Mouse (Mus musculus) hindbrain, postnatal 0 days (tissue): ENCODE measurements around the gene Hist1h2af. TPM values are rescaled to one million over a fixed set of nuclear protein-coding genes. Genes with fewer than 3 reads are reported as not detected.

ENCODE experiments used
- ATAC-seq: fragments of 200-750 bp; cut with Nextera tagmentation; 2 replicates; pipeline ENCODE4 v1.8.0; 2017; ENCODE audit warnings: mild to moderate bottlenecking, moderate TSS enrichment, moderate library complexity
- DNase-seq: peaks from one replicate; pipeline ENCODE4 v3.0.0-alpha.2; 2015; ENCODE audit warnings: low spot score
- H3K27ac ChIP-seq: fragments of 300-500 bp; sonication (generic); 2 replicates; pipeline ENCODE4 v1.5.1; 2014; ENCODE audit warnings: mild to moderate bottlenecking
- H3K27me3 ChIP-seq: fragments of 300-500 bp; sonication (generic); 2 replicates; pipeline ENCODE4 v1.6.1; 2014; ENCODE audit warnings: low read length, mixed read lengths; ENCODE audit not compliant: insufficient read depth
- H3K36me3 ChIP-seq: fragments of 300-500 bp; sonication (generic); 2 replicates; pipeline ENCODE4 v1.6.1; 2014; ENCODE audit warnings: low read length, mixed read lengths; ENCODE audit not compliant: insufficient read depth
- H3K4me1 ChIP-seq: fragments of 300-500 bp; sonication (generic); 2 replicates; pipeline ENCODE4 v1.6.1; 2014; ENCODE audit warnings: antibody characterized with exemption, low read length, mixed read lengths; ENCODE audit not compliant: insufficient read depth
- H3K4me2 ChIP-seq: fragments of 300-500 bp; sonication (generic); 2 replicates; pipeline ENCODE4 v1.6.1; 2014; ENCODE audit warnings: low read depth, mild to moderate bottlenecking, low read length, moderate library complexity, mixed read lengths
- H3K4me3 ChIP-seq: fragments of 300-500 bp; sonication (generic); 2 replicates; pipeline ENCODE4 v1.5.1; 2014; ENCODE audit warnings: low read length
- H3K9ac ChIP-seq: fragments of 300-500 bp; sonication (generic); replicated peaks from 2 replicates; pipeline ENCODE4 v1.6.1; 2014; ENCODE audit warnings: mild to moderate bottlenecking, low read length, moderate library complexity, mixed read lengths
- H3K9me3 ChIP-seq: fragments of 300-500 bp; sonication (generic); 2 replicates; pipeline ENCODE4 v1.6.1; 2016; ENCODE audit warnings: low read length, mixed read lengths
- CTCF ChIP-seq: IDR thresholded peaks from 2 replicates; pipeline ENCODE4 v1.5.1; 2016; ENCODE audit warnings: antibody characterized with exemption, control low read depth, low read depth
- WGBS: fragments of 180-500 bp; shearing (Covaris S2); extraction: QIAGEN DNeasy Blood & Tissue Kit; methylation state at CpG from one replicate; pipeline ENCODE4 v1.1.7; 2014; 5-methylcytosine and 5-hydroxymethylcytosine counted together
- microRNA-seq, 2 experiments: library from miRNA; unstranded; fragments of <30 nt; microRNA quantifications; one replicate each; pipeline ENCODE4; 2016
- polyA plus RNA-seq: library from polyadenylated mRNA; unstranded; fragments of >200 nt; fragmentation: Nextera tagmentation; extraction: Ambion mirVana; gene quantifications from 2 replicates; pipeline ENCODE4 v1.2.1, GENCODE M21; 2015
- total RNA-seq: library from RNA; depleted of rRNA; stranded (reverse); fragments of >200 nt; gene quantifications from 2 replicates; pipeline ENCODE4 v1.2.3, GENCODE M21; 2014; rRNA removed

Gene Hist1h2af
- total and polyA plus RNA-seq, 2 experiments from 2014 or later, result 3.3 to 415 TPM

- Histone ChIP-seq H3K9ac (peak within 1 kb of the TSS; percentile 56), H3K4me1 (peaks cover 8% of the 10 kb centered on the region; the same call in 1 of the 2 replicates), H3K27me3 (no peaks in the 10 kb centered on the region), H3K9me3 (no peaks in the 10 kb centered on the region), H3K36me3 (no peaks in the 10 kb centered on the region), H3K4me2 (peak within 1 kb of the TSS; percentile 77), H3K27ac (peak within 1 kb of the TSS; percentile 67), H3K4me3 (peak within 1 kb of the TSS; percentile 45)
- ATAC-seq (peak; percentile 93), DNase-seq (peak; percentile 98)
- no peak for TF ChIP-seq CTCF
- WGBS, result under 1% methylated on average over 43 of the region's 43 CpGs
Measured at GRCm38 (mm10) chr13:23581408-23582218, 47.9 kb downstream of the Hist1h2af start, which contains the start of gene Hist1h4d. Hist1h4d (plus strand) TSS chr13:23581598.

GRCm38 (mm10) chr13:23582219-23583056 is 48.7 kb downstream of the Hist1h2af start:
- H3K9me3 ChIP-seq, result no peaks in the 10 kb centered on the region
- H3K4me3 ChIP-seq, result peak overlapping the region; percentile 45
- DNase-seq, result no peak
- no peaks in the 10 kb centered on the region for H3K27me3 ChIP-seq
- peak overlapping the region; percentile 67 for H3K27ac ChIP-seq
- TF ChIP-seq CTCF, result no peak
- H3K4me2 ChIP-seq, result peak overlapping the region; percentile 77
- H3K36me3 ChIP-seq, result no peaks in the 10 kb centered on the region
- ATAC-seq, result no peak
- peak overlapping the region; percentile 56 for H3K9ac ChIP-seq
- 9% methylated on average over 6 of the region's 6 CpGs for WGBS
- peaks cover 8% of the 10 kb centered on the region; the same call in 1 of the 2 replicates for H3K4me1 ChIP-seq

- no peak for DNase-seq
Measured at GRCm38 (mm10) chr13:23583387-23584068, 49.8 kb downstream of the Hist1h2af start.

More at GRCm38 (mm10) chr13:23583387-23584068, 49.8 kb downstream of the Hist1h2af start:
- TF ChIP-seq CTCF, result no peak
- no peak overlapping the region for H3K4me2 ChIP-seq
- H3K27ac ChIP-seq, result no peak overlapping the region
- no peaks in the 10 kb centered on the region for H3K9me3 ChIP-seq
- no peak for ATAC-seq
- H3K36me3 ChIP-seq, result no peaks in the 10 kb centered on the region
- H3K4me1 ChIP-seq, result peaks cover 8% of the 10 kb centered on the region; the same call in 1 of the 2 replicates
- no peak overlapping the region for H3K9ac ChIP-seq
- no peaks in the 10 kb centered on the region for H3K27me3 ChIP-seq
- H3K4me3 ChIP-seq, result no peak overlapping the region

Small RNA genes lying within 50 kb of the gene (microRNA-seq; reads per million reads assigned to microRNA genes)
- 0 reads per million in 2 experiments for gene Gm44297
- 0 reads per million in 2 experiments for gene Gm44359
- 0 reads per million in 2 experiments for gene Gm44394
- gene n-TStga1, result 0 reads per million in 2 experiments

Other genes with a start within 250 kb of the Hist1h2af start
Only the 30 nearest of the 34 such genes appear.
- gene Zfp322a, start 164.7 kb upstream of the Hist1h2af start, total RNA-seq, result 11.9 and 15.7 TPM in 2 replicates
- 29.3 and 30.0 TPM in 2 replicates for gene Zfp322a, start 164.7 kb upstream of the Hist1h2af start, polyA plus RNA-seq
- gene Abt1, start 110.0 kb upstream of the Hist1h2af start, total RNA-seq, result 5.0 and 5.5 TPM in 2 replicates
- gene Abt1, start 110.0 kb upstream of the Hist1h2af start, polyA plus RNA-seq, result 7.2 and 7.6 TPM in 2 replicates
- 0.40 and 0.89 TPM in 2 replicates for gene Btn1a1, start 68.0 kb upstream of the Hist1h2af start, total RNA-seq
- 0.15 and 0.24 TPM in 2 replicates for gene Btn1a1, start 68.0 kb upstream of the Hist1h2af start, polyA plus RNA-seq
- not detected in 2 replicates for gene Btn2a2, start 45.0 kb upstream of the Hist1h2af start, total RNA-seq
- gene Btn2a2, start 45.0 kb upstream of the Hist1h2af start, polyA plus RNA-seq, result 0.11 TPM in 1 of 2 replicates, not detected in the other
- 2,417 and 3,828 TPM in 2 replicates for gene Hist1h4h, start 2.9 kb upstream of the Hist1h2af start, total RNA-seq
- gene Hist1h4h, start 2.9 kb upstream of the Hist1h2af start, polyA plus RNA-seq, result 4.2 and 5.5 TPM in 2 replicates
- 544 and 673 TPM in 2 replicates for gene Hist1h3g, start 1.5 kb downstream of the Hist1h2af start, total RNA-seq
- 1.4 and 2.2 TPM in 2 replicates for gene Hist1h3g, start 1.5 kb downstream of the Hist1h2af start, polyA plus RNA-seq
- 65.9 and 103 TPM in 2 replicates for gene Hist1h2bh, start 9.5 kb downstream of the Hist1h2af start, total RNA-seq
- 0.13 and 0.35 TPM in 2 replicates for gene Hist1h2bh, start 9.5 kb downstream of the Hist1h2af start, polyA plus RNA-seq
- 466 and 603 TPM in 2 replicates for gene Hist1h3f, start 10.1 kb downstream of the Hist1h2af start, total RNA-seq
- 0.16 and 0.54 TPM in 2 replicates for gene Hist1h3f, start 10.1 kb downstream of the Hist1h2af start, polyA plus RNA-seq
- 1,844 and 2,344 TPM in 2 replicates for gene Hist1h4f, start 17.7 kb downstream of the Hist1h2af start, total RNA-seq
- gene Hist1h4f, start 17.7 kb downstream of the Hist1h2af start, polyA plus RNA-seq, result 0.89 TPM in 1 of 2 replicates, not detected in the other
- gene Hist1h1d, start 19.4 kb downstream of the Hist1h2af start, total RNA-seq, result 49.4 and 53.4 TPM in 2 replicates
- gene Hist1h1d, start 19.4 kb downstream of the Hist1h2af start, polyA plus RNA-seq, result 0.18 and 0.25 TPM in 2 replicates
- gene Hist1h3e, start 28.5 kb downstream of the Hist1h2af start, total RNA-seq, result 528 and 734 TPM in 2 replicates
- 1.3 and 2.8 TPM in 2 replicates for gene Hist1h3e, start 28.5 kb downstream of the Hist1h2af start, polyA plus RNA-seq
- gene Hist1h2ae, start 37.3 kb downstream of the Hist1h2af start, total RNA-seq, result 221 and 249 TPM in 2 replicates
- 12.2 and 13.8 TPM in 2 replicates for gene Hist1h2ae, start 37.3 kb downstream of the Hist1h2af start, polyA plus RNA-seq
- 1,151 and 1,635 TPM in 2 replicates for gene Hist1h2bg, start 37.5 kb downstream of the Hist1h2af start, total RNA-seq
- gene Hist1h2bg, start 37.5 kb downstream of the Hist1h2af start, polyA plus RNA-seq, result 2.6 and 5.2 TPM in 2 replicates
- gene Hist1h2bf, start 40.3 kb downstream of the Hist1h2af start, total RNA-seq, result 695 and 1,354 TPM in 2 replicates
- 1.3 and 2.4 TPM in 2 replicates for gene Hist1h2bf, start 40.3 kb downstream of the Hist1h2af start, polyA plus RNA-seq
- gene Hist1h2ad, start 40.5 kb downstream of the Hist1h2af start, total RNA-seq, result 636 and 885 TPM in 2 replicates
- gene Hist1h2ad, start 40.5 kb downstream of the Hist1h2af start, polyA plus RNA-seq, result 0.69 TPM in 1 of 2 replicates, not detected in the other
- gene Hist1h3d, start 41.9 kb downstream of the Hist1h2af start, total RNA-seq, result 173 and 207 TPM in 2 replicates
- gene Hist1h3d, start 41.9 kb downstream of the Hist1h2af start, polyA plus RNA-seq, result 0.96 and 1.4 TPM in 2 replicates
- 1,614 and 2,187 TPM in 2 replicates for gene Hist1h4d, start 47.7 kb downstream of the Hist1h2af start, total RNA-seq
- gene Hist1h4d, start 47.7 kb downstream of the Hist1h2af start, polyA plus RNA-seq, result 36.9 and 39.6 TPM in 2 replicates
- gene Hist1h2be, start 87.2 kb downstream of the Hist1h2af start, total RNA-seq, result 262 and 304 TPM in 2 replicates
- 0.30 and 0.41 TPM in 2 replicates for gene Hist1h2be, start 87.2 kb downstream of the Hist1h2af start, polyA plus RNA-seq
- gene Hist1h1e, start 88.7 kb downstream of the Hist1h2af start, total RNA-seq, result 281 and 348 TPM in 2 replicates
- gene Hist1h1e, start 88.7 kb downstream of the Hist1h2af start, polyA plus RNA-seq, result 20.1 and 21.9 TPM in 2 replicates
- gene Hist1h2ac, start 150.0 kb downstream of the Hist1h2af start, total RNA-seq, result 63.3 and 98.5 TPM in 2 replicates
- 0.30 and 0.38 TPM in 2 replicates for gene Hist1h2ac, start 150.0 kb downstream of the Hist1h2af start, polyA plus RNA-seq
- 189 and 295 TPM in 2 replicates for gene Hist1h2bc, start 150.3 kb downstream of the Hist1h2af start, total RNA-seq
- gene Hist1h2bc, start 150.3 kb downstream of the Hist1h2af start, polyA plus RNA-seq, result 36.1 and 46.1 TPM in 2 replicates
- gene Hist1h1t, start 161.9 kb downstream of the Hist1h2af start, total RNA-seq, result 1.1 and 1.6 TPM in 2 replicates
- not detected in 2 replicates for gene Hist1h1t, start 161.9 kb downstream of the Hist1h2af start, polyA plus RNA-seq
- 1,149 and 1,400 TPM in 2 replicates for gene Hist1h4c, start 164.5 kb downstream of the Hist1h2af start, total RNA-seq
- gene Hist1h4c, start 164.5 kb downstream of the Hist1h2af start, polyA plus RNA-seq, result 4.0 and 4.6 TPM in 2 replicates
- 3.2 and 11.1 TPM in 2 replicates for gene Hfe, start 176.9 kb downstream of the Hist1h2af start, total RNA-seq
- gene Hfe, start 176.9 kb downstream of the Hist1h2af start, polyA plus RNA-seq, result 7.9 and 8.6 TPM in 2 replicates
- gene Hist1h1c, start 204.9 kb downstream of the Hist1h2af start, total RNA-seq, result 508 and 626 TPM in 2 replicates
- 31.4 and 35.4 TPM in 2 replicates for gene Hist1h1c, start 204.9 kb downstream of the Hist1h2af start, polyA plus RNA-seq
- gene Hist1h3c, start 211.7 kb downstream of the Hist1h2af start, total RNA-seq, result 1,362 and 1,480 TPM in 2 replicates
- gene Hist1h3c, start 211.7 kb downstream of the Hist1h2af start, polyA plus RNA-seq, result 1.6 and 2.1 TPM in 2 replicates
- 1,454 and 1,759 TPM in 2 replicates for gene Hist1h2bb, start 212.8 kb downstream of the Hist1h2af start, total RNA-seq
- gene Hist1h2bb, start 212.8 kb downstream of the Hist1h2af start, polyA plus RNA-seq, result 0.49 and 0.55 TPM in 2 replicates
- gene Hist1h2ab, start 217.2 kb downstream of the Hist1h2af start, total RNA-seq, result 349 and 438 TPM in 2 replicates
- gene Hist1h2ab, start 217.2 kb downstream of the Hist1h2af start, polyA plus RNA-seq, result 7.4 and 10.4 TPM in 2 replicates
- gene Hist1h3b, start 218.4 kb downstream of the Hist1h2af start, total RNA-seq, result 956 and 1,079 TPM in 2 replicates
- gene Hist1h3b, start 218.4 kb downstream of the Hist1h2af start, polyA plus RNA-seq, result 2.6 and 3.2 TPM in 2 replicates
- 334 and 514 TPM in 2 replicates for gene Hist1h4b, start 223.1 kb downstream of the Hist1h2af start, total RNA-seq
- 1.3 and 2.8 TPM in 2 replicates for gene Hist1h4b, start 223.1 kb downstream of the Hist1h2af start, polyA plus RNA-seq